Mouse (Mus musculus): ENCODE measurements around the gene Plvap.

- TF ChIP-seq POLR2A (IDR thresholded peaks at IDR 0.05; ENCODE audit: borderline replicate concordance, extremely low read depth, insufficient read depth, insufficient read length, poor library complexity, severe bottlenecking) (no peak), CTCF (IDR thresholded peaks at IDR 0.05; ENCODE audit: borderline replicate concordance, extremely low read depth, insufficient read depth, insufficient read length) (no peak)
These were observed 41.2 kb downstream of the Plvap start for GRCm38 (mm10) chr8:71470146-71470912.
